Mouse (Mus musculus) small intestine, adult 2 months (tissue): ENCODE results near the gene Cuta.

Experiments used
- CTCF ChIP-seq: fragments of 200-500 bp; IDR thresholded peaks from 2 replicates; pipeline ENCODE4 v1.5.1; 2012; ENCODE audit warnings: low read depth, mild to moderate bottlenecking, control low read depth, inconsistent platforms, low read length, moderate library complexity, mixed read lengths; ENCODE audit not compliant: insufficient replicate concordance, insufficient read length; ENCODE audit errors: extremely low read depth
- POLR2A ChIP-seq: fragments of 200-500 bp; IDR thresholded peaks from 2 replicates; pipeline ENCODE4 v1.6.1; 2012; ENCODE audit warnings: low read depth, mild to moderate bottlenecking, control low read depth, inconsistent platforms, low read length, moderate library complexity

DNA sequence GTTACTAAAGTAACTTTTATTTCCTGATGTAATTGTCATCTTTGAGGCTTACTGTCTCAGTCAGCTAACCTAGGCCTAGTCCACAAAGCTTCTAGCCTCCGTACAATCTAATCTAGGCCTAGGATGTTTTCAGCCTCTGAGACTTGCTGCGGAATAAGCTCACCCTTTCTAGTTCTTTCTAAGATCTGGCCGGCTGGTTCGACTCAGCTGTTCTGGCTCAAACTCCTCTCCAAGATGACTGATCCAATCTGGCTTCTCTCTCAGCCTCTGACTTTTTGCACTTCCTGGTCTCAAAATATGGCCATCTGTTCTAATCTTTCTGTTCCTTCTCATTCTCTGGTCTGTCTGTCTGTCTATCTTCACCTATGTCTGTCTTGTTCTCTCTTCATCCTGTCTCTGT, 44.0 kb upstream of the Cuta start:
- no peak for TF ChIP-seq CTCF
- no peak for TF ChIP-seq POLR2A
